Mouse (Mus musculus): ENCODE data around the gene Ntf5. TPM values are rescaled to one million over a fixed set of nuclear protein-coding genes. Genes with fewer than 3 reads are reported as not detected.

The Ntf5 gene
- total and polyA plus RNA-seq, 3 experiments, result 0.43 to 1.5 (median 0.59) TPM

DNA sequence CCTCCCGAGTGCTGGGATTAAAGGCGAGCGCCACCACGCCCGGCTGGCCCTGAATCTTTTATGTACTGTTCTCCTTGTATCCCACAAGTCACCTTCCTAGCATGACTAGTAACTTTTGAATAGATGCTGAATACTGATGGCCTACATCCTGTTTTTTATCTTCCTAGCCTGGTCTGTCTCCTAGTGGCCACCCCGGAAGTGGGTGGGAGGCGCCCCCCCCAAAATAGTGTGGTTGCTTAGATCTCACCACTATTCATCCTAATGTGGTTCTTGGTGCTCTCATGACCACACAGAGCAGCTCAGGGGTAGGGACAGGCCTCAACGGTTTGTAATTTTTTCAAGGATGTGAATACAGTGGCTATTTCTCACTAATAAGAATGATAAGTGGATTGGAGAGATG lies 38.9 kb upstream of the Ntf5 start:
- no peak overlapping the region for H3K4me3 ChIP-seq (replicated peaks in 1 of 3; ENCODE audit: low read depth in 2 of 3, low read length in 2 of 3, poor library complexity in 1 of 3)
- no peak overlapping the region for H3K9ac ChIP-seq (ENCODE audit: insufficient read depth, low read depth)
- no peak overlapping the region for H3K4me2 ChIP-seq (ENCODE audit: insufficient read depth, low read depth, poor library complexity, severe bottlenecking)
- dilution Hi-C loops (cut with MboI; ENCODE audit: extremely low pct_ligation_motif_present, extremely low pct_unique_long_range_greater_than_20kb, low sequenced_read_pairs), result no loop called here
- H3K9me3 ChIP-seq (replicated peaks; ENCODE audit: low read length), result no peaks in the 10 kb centered on the region
- in situ Hi-C loops (cut with MboI; ENCODE audit: low pct_ligation_motif_present, low pct_unique_long_range_greater_than_20kb, low sequenced_read_pairs), result no loop called here
- no peaks in the 10 kb centered on the region for H3K4me1 ChIP-seq (ENCODE audit: control insufficient read depth in 1 of 2, insufficient read depth in 2 of 2)
- TF ChIP-seq MYC (IDR thresholded peaks at IDR 0.05; ENCODE audit: low read depth, low read length) (no peak), POLR2A (IDR thresholded peaks at IDR 0.05; ENCODE audit: low read depth, low read length) (no peak), ZKSCAN1 (IDR thresholded peaks at IDR 0.05; ENCODE audit: borderline replicate concordance, low read depth, low read length) (no peak), RAD21 (IDR thresholded peaks at IDR 0.05; ENCODE audit: low read depth, low read length) (no peak), IRF4 (IDR thresholded peaks at IDR 0.05; ENCODE audit: low read depth, low read length) (no peak), ZC3H11A (IDR thresholded peaks at IDR 0.05; ENCODE audit: low read depth, low read length) (no peak), GABPA (IDR thresholded peaks at IDR 0.05; ENCODE audit: insufficient replicate concordance, low read depth, low read length) (no peak), EP300 (IDR thresholded peaks at IDR 0.05; ENCODE audit: low read length) (no peak), USF1 (IDR thresholded peaks at IDR 0.05; ENCODE audit: low read depth, low read length) (no peak), NRF1 (IDR thresholded peaks at IDR 0.05; ENCODE audit: low read depth, low read length) (no peak), MAX (IDR thresholded peaks at IDR 0.05; ENCODE audit: low read length) (no peak), CHD2 (IDR thresholded peaks at IDR 0.05; ENCODE audit: low read length) (no peak), SIN3A (IDR thresholded peaks at IDR 0.05; ENCODE audit: low read length) (no peak), ETS1 (conservative IDR thresholded peaks at IDR 0.05; ENCODE audit: low read depth, low read length) (no peak), KAT2A (IDR thresholded peaks at IDR 0.05; ENCODE audit: insufficient replicate concordance, low read length) (no peak), NELFE (IDR thresholded peaks at IDR 0.05; ENCODE audit: low read depth, low read length) (no peak), HCFC1 (IDR thresholded peaks at IDR 0.05; ENCODE audit: low read depth, low read length) (no peak)
- no peak for DNase-seq (ENCODE audit: extremely low read depth)
- no peaks in the 10 kb centered on the region for H3K27me3 ChIP-seq (replicated peaks)
- no peaks in the 10 kb centered on the region; the same call in 1 of the 2 replicates for H3K79me2 ChIP-seq (replicated peaks; ENCODE audit: control insufficient read depth, extremely low read depth, insufficient read depth, poor library complexity, severe bottlenecking)
- peaks cover 70 to 92% of the 10 kb centered on the region in 2 experiments for H3K36me3 ChIP-seq (replicated peaks in 1 of 2; ENCODE audit: control insufficient read depth in 1 of 2, insufficient read depth in 1 of 2, low read length in 1 of 2)
- no peak overlapping the region for H3K27ac ChIP-seq (ENCODE audit: insufficient read depth, low read depth)

DNA sequence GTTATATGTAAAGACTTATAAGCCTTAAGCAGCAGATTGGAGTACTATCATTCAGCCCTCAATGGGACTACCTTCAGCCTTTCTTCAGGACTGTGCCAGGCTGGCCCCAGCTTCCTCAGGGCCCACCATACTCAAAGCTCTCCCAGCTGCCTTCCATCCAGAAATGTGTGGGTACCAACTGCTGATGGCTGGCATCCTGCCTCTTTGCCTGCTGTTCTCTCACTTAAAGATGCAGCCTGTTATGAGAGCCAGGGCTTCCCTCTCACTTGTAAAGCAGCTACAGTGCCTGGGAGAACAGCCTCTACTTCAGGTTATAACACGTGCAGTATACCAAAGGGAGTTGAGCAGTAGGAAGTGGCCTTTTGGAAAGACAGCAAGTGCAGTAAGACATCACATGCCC lies 37.4 kb upstream of the Ntf5 start:
- Histone ChIP-seq H3K36me3 (replicated peaks in 1 of 2; ENCODE audit: control insufficient read depth in 1 of 2, insufficient read depth in 1 of 2, low read length in 1 of 2) (peaks cover 75 to 91% of the 10 kb centered on the region in 2 experiments), H3K27me3 (replicated peaks) (no peaks in the 10 kb centered on the region), H3K9ac (ENCODE audit: insufficient read depth, low read depth) (no peak overlapping the region), H3K4me3 (replicated peaks in 1 of 3; ENCODE audit: low read depth in 2 of 3, low read length in 2 of 3, poor library complexity in 1 of 3) (no peak overlapping the region), H3K27ac (ENCODE audit: insufficient read depth, low read depth) (no peak overlapping the region), H3K4me1 (ENCODE audit: control insufficient read depth in 1 of 2, insufficient read depth in 2 of 2) (no peaks in the 10 kb centered on the region), H3K9me3 (replicated peaks; ENCODE audit: low read length) (no peaks in the 10 kb centered on the region), H3K79me2 (replicated peaks; ENCODE audit: control insufficient read depth, extremely low read depth, insufficient read depth, poor library complexity, severe bottlenecking) (no peaks in the 10 kb centered on the region; the same call in 1 of the 2 replicates), H3K4me2 (ENCODE audit: insufficient read depth, low read depth, poor library complexity, severe bottlenecking) (no peak overlapping the region)
- DNase-seq (ENCODE audit: extremely low read depth), result no peak
- in situ Hi-C loops (cut with MboI; ENCODE audit: low pct_ligation_motif_present, low pct_unique_long_range_greater_than_20kb, low sequenced_read_pairs) (no loop called here), dilution Hi-C loops (cut with MboI; ENCODE audit: extremely low pct_ligation_motif_present, extremely low pct_unique_long_range_greater_than_20kb, low sequenced_read_pairs) (no loop called here)
- TF ChIP-seq POLR2A (IDR thresholded peaks at IDR 0.05; ENCODE audit: low read depth, low read length) (no peak), MYC (IDR thresholded peaks at IDR 0.05; ENCODE audit: low read depth, low read length) (no peak), ZKSCAN1 (IDR thresholded peaks at IDR 0.05; ENCODE audit: borderline replicate concordance, low read depth, low read length) (no peak), MXI1 (IDR thresholded peaks at IDR 0.05; ENCODE audit: low read depth, low read length) (no peak), EP300 (IDR thresholded peaks at IDR 0.05; ENCODE audit: low read length) (no peak), USF2 (conservative IDR thresholded peaks at IDR 0.05; ENCODE audit: low read depth, low read length) (no peak)

Measured in CH12.LX (cell line).